Mouse (Mus musculus): ENCODE data around the gene Vmn1r227. TPM values are rescaled to one million over a fixed set of nuclear protein-coding genes. Genes with fewer than 3 reads are reported as not detected.

Vmn1r227 gene
- not detected in 2 replicates for polyA plus RNA-seq (2014; fragmentation: Nextera tagmentation; extraction: Ambion mirVana)

DNA sequence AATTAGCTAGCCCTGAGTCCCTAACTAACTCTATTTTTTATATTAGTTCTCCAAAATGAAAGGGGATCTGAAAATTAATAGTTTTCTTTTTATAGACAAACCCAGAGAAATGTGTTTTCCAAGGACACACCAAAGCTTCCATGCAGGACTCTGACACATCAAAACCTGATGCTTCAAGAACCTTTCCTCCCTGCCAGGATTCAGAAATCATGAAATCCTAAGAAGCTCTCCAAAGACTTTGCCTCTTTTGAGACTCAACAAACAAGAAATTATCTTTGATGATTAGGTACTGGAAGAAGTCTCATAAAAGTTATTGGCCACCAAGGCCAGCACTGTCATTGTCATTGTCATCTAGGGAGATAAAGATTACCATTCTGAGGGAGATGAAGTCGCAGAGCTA lies at the start of gene Vmn1r227:
TSS of gene Vmn1r227 (plus strand) at position 301 of the 400 bp plus-strand sequence.
- no peak within 1 kb of the TSS for H3K27ac ChIP-seq (ENCODE audit: low read depth)
- no peak for ATAC-seq (ENCODE audit: insufficient read depth)
- no peaks in the 10 kb centered on the region for H3K9me3 ChIP-seq (ENCODE audit: low read depth, low read length)
- TF ChIP-seq CTCF (IDR thresholded peaks at IDR 0.05; ENCODE audit: low read depth), result no peak
- H3K36me3 ChIP-seq (ENCODE audit: insufficient read depth), result no peaks in the 10 kb centered on the region
- DNase-seq, result no peak
- H3K9ac ChIP-seq, result no peak within 1 kb of the TSS
- no peak within 1 kb of the TSS for H3K4me2 ChIP-seq
- 23% methylated on average over 1 of the region's 1 CpGs for WGBS
- no peaks in the 10 kb centered on the region for H3K27me3 ChIP-seq (ENCODE audit: insufficient read depth, low read length)
- H3K4me3 ChIP-seq (ENCODE audit: low read depth, low read length), result no peak within 1 kb of the TSS
- no peaks in the 10 kb centered on the region for H3K4me1 ChIP-seq (ENCODE audit: insufficient read depth)

DNA sequence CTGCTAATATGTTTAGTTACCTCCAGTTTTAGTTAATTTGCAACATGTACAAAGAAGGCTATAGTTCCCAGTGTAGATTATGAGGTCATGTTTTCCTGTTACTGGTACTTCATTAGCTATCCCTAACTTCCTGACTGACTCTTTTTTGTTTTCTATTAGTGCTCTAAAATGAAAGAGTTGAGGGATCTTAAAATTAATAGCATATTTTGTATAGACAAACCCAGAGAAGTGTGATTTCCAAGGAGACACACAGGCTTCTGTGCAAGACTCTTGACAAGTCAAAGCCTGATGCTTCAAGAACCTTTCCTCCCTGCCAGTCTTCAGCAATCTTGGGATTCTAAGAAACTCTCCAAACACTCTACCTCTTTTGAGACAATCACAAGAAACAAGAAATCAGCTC lies 47.1 kb upstream of the Vmn1r227 start, which contains the start of gene Vmn1r226:
TSS of gene Vmn1r226 (plus strand) at position 301 of the 400 bp plus-strand sequence.
- H3K27ac ChIP-seq (ENCODE audit: low read depth), result no peak within 1 kb of the TSS
- DNase-seq (no peak), ATAC-seq (ENCODE audit: insufficient read depth) (no peak)
- no peak for TF ChIP-seq CTCF (IDR thresholded peaks at IDR 0.05; ENCODE audit: low read depth)
- H3K36me3 ChIP-seq (ENCODE audit: insufficient read depth), result no peaks in the 10 kb centered on the region
- no peak within 1 kb of the TSS for H3K4me3 ChIP-seq (ENCODE audit: low read depth, low read length)
- no peaks in the 10 kb centered on the region for H3K4me1 ChIP-seq (ENCODE audit: insufficient read depth)
- no peak within 1 kb of the TSS for H3K9ac ChIP-seq
- no peaks in the 10 kb centered on the region for H3K27me3 ChIP-seq (ENCODE audit: insufficient read depth, low read length)
- H3K4me2 ChIP-seq, result no peak within 1 kb of the TSS
- H3K9me3 ChIP-seq (ENCODE audit: low read depth, low read length), result no peaks in the 10 kb centered on the region

- Histone ChIP-seq H3K4me2 (no peak within 1 kb of the TSS), H3K4me3 (ENCODE audit: low read depth, low read length) (no peak within 1 kb of the TSS), H3K9me3 (ENCODE audit: low read depth, low read length) (no peaks in the 10 kb centered on the region; the same call in 1 of the 2 replicates), H3K27me3 (ENCODE audit: insufficient read depth, low read length) (no peaks in the 10 kb centered on the region), H3K27ac (ENCODE audit: low read depth) (no peak within 1 kb of the TSS), H3K9ac (no peak within 1 kb of the TSS), H3K4me1 (ENCODE audit: insufficient read depth) (no peaks in the 10 kb centered on the region), H3K36me3 (ENCODE audit: insufficient read depth) (no peaks in the 10 kb centered on the region)
- ATAC-seq (ENCODE audit: insufficient read depth) (no peak), DNase-seq (no peak)
- no peak for TF ChIP-seq CTCF (IDR thresholded peaks at IDR 0.05; ENCODE audit: low read depth)
Measured at GRCm38 (mm10) chr17:20786057-20786456, 56.4 kb downstream of the Vmn1r227 start, which contains the start of gene Vmn1r228. TSS of gene Vmn1r228 (minus strand) at chr17:20786157.

Other genes with a start within 250 kb of the Vmn1r227 start
- not detected in 2 replicates for gene Vmn2r108, start 248.5 kb upstream of the Vmn1r227 start, polyA plus RNA-seq (2014; fragmentation: Nextera tagmentation; extraction: Ambion mirVana)
- gene Vmn1r225, start 231.7 kb upstream of the Vmn1r227 start, polyA plus RNA-seq (2014; fragmentation: Nextera tagmentation; extraction: Ambion mirVana), result not detected in 2 replicates
- not detected in 2 replicates for gene Vmn2r109, start 165.1 kb upstream of the Vmn1r227 start, polyA plus RNA-seq (2014; fragmentation: Nextera tagmentation; extraction: Ambion mirVana)
- 0.04 and 0.05 TPM in 2 replicates for gene Vmn2r110, start 133.4 kb upstream of the Vmn1r227 start, polyA plus RNA-seq (2014; fragmentation: Nextera tagmentation; extraction: Ambion mirVana)
- not detected in 2 replicates for gene Fpr-rs3, start 105.0 kb upstream of the Vmn1r227 start, polyA plus RNA-seq (2014; fragmentation: Nextera tagmentation; extraction: Ambion mirVana)
- not detected in 2 replicates for gene Vmn1r226, start 47.0 kb upstream of the Vmn1r227 start, polyA plus RNA-seq (2014; fragmentation: Nextera tagmentation; extraction: Ambion mirVana)
- not detected in 2 replicates for gene Vmn1r228, start 56.3 kb downstream of the Vmn1r227 start, polyA plus RNA-seq (2014; fragmentation: Nextera tagmentation; extraction: Ambion mirVana)
- not detected in 2 replicates for gene Vmn1r229, start 81.7 kb downstream of the Vmn1r227 start, polyA plus RNA-seq (2014; fragmentation: Nextera tagmentation; extraction: Ambion mirVana)
- not detected in 2 replicates for gene Vmn1r230, start 110.6 kb downstream of the Vmn1r227 start, polyA plus RNA-seq (2014; fragmentation: Nextera tagmentation; extraction: Ambion mirVana)
- gene Vmn1r231, start 175.2 kb downstream of the Vmn1r227 start, polyA plus RNA-seq (2014; fragmentation: Nextera tagmentation; extraction: Ambion mirVana), result not detected in 2 replicates
- not detected in 2 replicates for gene Vmn1r232, start 189.9 kb downstream of the Vmn1r227 start, polyA plus RNA-seq (2014; fragmentation: Nextera tagmentation; extraction: Ambion mirVana)
- 431 and 435 TPM in 2 replicates for gene Ppp2r1a, start 215.5 kb downstream of the Vmn1r227 start, polyA plus RNA-seq (2014; fragmentation: Nextera tagmentation; extraction: Ambion mirVana)